Mouse (Mus musculus): ENCODE data around the gene Vmn2r90.

DNA sequence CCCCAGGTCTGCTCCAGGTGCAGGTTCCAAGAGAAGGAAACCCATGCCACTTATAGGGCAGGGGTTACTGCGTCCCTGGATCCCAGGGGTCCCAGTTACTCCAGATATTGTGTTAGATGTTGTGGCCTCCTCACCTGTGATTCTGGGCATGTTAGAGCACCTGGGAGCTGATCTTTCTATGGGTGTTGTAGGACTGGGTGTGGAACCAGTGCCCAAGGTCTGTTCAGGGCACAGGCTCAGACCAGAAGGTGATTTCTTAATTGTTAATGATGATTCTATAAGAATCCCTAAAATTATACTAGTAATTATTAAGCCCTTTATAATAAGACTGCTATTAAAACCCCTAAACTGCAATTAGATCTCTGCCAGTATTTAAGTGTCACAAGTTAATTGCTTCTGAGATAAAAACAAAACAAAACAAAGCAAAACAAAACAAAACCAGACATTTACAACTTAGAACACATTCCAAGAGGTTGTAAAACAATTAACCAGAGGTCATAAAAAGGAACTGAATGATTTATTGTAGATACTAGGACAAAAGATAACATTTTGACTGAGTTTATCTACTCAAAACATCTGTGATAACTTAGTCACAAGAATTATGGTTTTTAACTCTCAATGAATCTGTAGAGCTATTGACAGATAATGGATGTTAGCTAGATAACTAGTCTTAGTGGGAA lies 59.2 kb downstream of the Vmn2r90 start:
- TF ChIP-seq CTCF (IDR thresholded peaks at IDR 0.05; ENCODE audit: control insufficient read depth, insufficient read depth, insufficient read length) (no peak), CEBPB (IDR thresholded peaks at IDR 0.05; ENCODE audit: low read depth) (no peak)

Measured in C2C12 (cell line).